Mouse (Mus musculus) liver, adult 2 months (tissue): ENCODE measurements around the gene St5.

Experiments
- CTCF ChIP-seq: fragments of 200-500 bp; IDR thresholded peaks from 2 replicates; pipeline ENCODE4 v1.5.1; 2011; ENCODE audit warnings: low read depth, low read length, control low read depth
- POLR2A ChIP-seq: fragments of 200-500 bp; IDR thresholded peaks from 2 replicates; pipeline ENCODE4 v1.6.1; 2011; ENCODE audit warnings: low read length, control low read depth; ENCODE audit not compliant: insufficient read depth; ENCODE audit errors: extremely low read depth

- TF ChIP-seq CTCF (no peak), POLR2A (no peak)
Observed at GRCm38 (mm10) chr7:109654871-109655270, 48.5 kb downstream of the St5 start.
